Mouse (Mus musculus) limb, embryonic 11.5 days (tissue): Measurements from ENCODE around the gene Kctd12b. TPM values are rescaled to one million over a fixed set of nuclear protein-coding genes. Genes with fewer than 3 reads are reported as not detected.
"Not testable (repeated sequence)": the region's sequence is repeated elsewhere in the genome, so short reads cannot be mapped to it uniquely, and the experiment has no call there.

Experiments
- ATAC-seq: fragments of 200-750 bp; cut with Nextera tagmentation; 2 replicates; pipeline ENCODE4 v1.8.0; 2017; ENCODE audit warnings: low read depth; ENCODE audit not compliant: insufficient number of reproducible peaks, low FRiP score, low TSS enrichment
- DNase-seq: peaks from one replicate; pipeline ENCODE4 v3.0.0-alpha.2; 2015; ENCODE audit warnings: low spot score
- H3K27ac ChIP-seq: fragments of 300-500 bp; sonication (generic); replicated peaks from 2 replicates; pipeline ENCODE4 v1.5.1; 2014; ENCODE audit warnings: low read depth, mild to moderate bottlenecking, low read length
- H3K27me3 ChIP-seq: fragments of 300-500 bp; sonication (generic); 2 replicates; pipeline ENCODE4 v1.6.1; 2014; ENCODE audit warnings: mild to moderate bottlenecking, low read length, mixed read lengths; ENCODE audit not compliant: control insufficient read depth, insufficient read depth
- H3K36me3 ChIP-seq: fragments of 300-500 bp; sonication (generic); 2 replicates; pipeline ENCODE4 v1.6.1; 2014; ENCODE audit warnings: mild to moderate bottlenecking, low read length, moderate library complexity, mixed read lengths; ENCODE audit not compliant: control insufficient read depth, insufficient read depth
- H3K4me1 ChIP-seq: fragments of 300-500 bp; sonication (generic); 2 replicates; pipeline ENCODE4 v1.6.1; 2014; ENCODE audit warnings: low read length, mixed read lengths; ENCODE audit not compliant: control insufficient read depth, insufficient read depth
- H3K4me2 ChIP-seq: fragments of 300-500 bp; sonication (generic); 2 replicates; pipeline ENCODE4 v1.6.1; 2014; ENCODE audit warnings: low read depth, mild to moderate bottlenecking, moderate library complexity; ENCODE audit not compliant: severe bottlenecking
- H3K4me3 ChIP-seq: fragments of 300-500 bp; sonication (generic); 2 replicates; pipeline ENCODE4 v1.5.1; 2014; ENCODE audit warnings: low read depth, low read length
- H3K9ac ChIP-seq: fragments of 300-500 bp; sonication (generic); 2 replicates; pipeline ENCODE4 v1.6.1; 2014; ENCODE audit warnings: mild to moderate bottlenecking, low read length
- H3K9me3 ChIP-seq: fragments of 300-500 bp; sonication (generic); 2 replicates; pipeline ENCODE4 v1.6.1; 2016; ENCODE audit warnings: low read length; ENCODE audit not compliant: control insufficient read depth
- WGBS: fragments of 180-500 bp; shearing (Covaris S2); extraction: QIAGEN DNeasy Blood & Tissue Kit; methylation state at CpG from one replicate; pipeline ENCODE4 v1.1.7; 2014; 5-methylcytosine and 5-hydroxymethylcytosine counted together
- polyA plus RNA-seq: library from polyadenylated mRNA; unstranded; fragments of >200 nt; fragmentation: Nextera tagmentation; extraction: Ambion mirVana; gene quantifications from 2 replicates; pipeline ENCODE4 v1.2.1, GENCODE M21; 2014

Kctd12b gene
- polyA plus RNA-seq, 1 experiment from 2014 or later: 4.1 TPM

DNA sequence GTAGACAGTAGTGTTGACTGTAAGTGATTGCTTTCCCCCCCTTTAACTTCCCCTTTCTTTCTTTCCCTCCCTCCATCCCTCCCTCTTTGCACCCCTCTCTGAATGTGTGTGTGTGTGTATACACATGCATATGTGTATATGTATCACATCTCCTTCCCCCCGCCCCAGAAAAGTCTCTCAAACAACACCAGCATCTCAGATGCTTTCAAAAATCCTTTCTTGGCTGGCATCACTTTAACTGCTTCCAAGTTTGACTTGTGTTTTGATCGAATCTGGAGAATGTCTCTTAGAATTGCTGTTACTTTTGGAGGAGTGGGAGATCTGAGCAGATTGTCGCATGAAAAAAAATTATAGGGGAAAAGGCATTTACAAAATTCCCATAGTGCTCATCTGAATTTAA is 4.3 kb upstream of the Kctd12b start:
- H3K36me3 ChIP-seq: no peaks in the 10 kb centered on the region
- no peaks in the 10 kb centered on the region for H3K27me3 ChIP-seq
- no peak for ATAC-seq
- no peaks in the 10 kb centered on the region for H3K4me1 ChIP-seq
- no peak overlapping the region for H3K4me2 ChIP-seq
- no peak for DNase-seq
- no peaks in the 10 kb centered on the region for H3K9me3 ChIP-seq
- no peak overlapping the region for H3K4me3 ChIP-seq
- H3K27ac ChIP-seq: no peak overlapping the region
- 81% methylated on average over 3 of the region's 3 CpGs for whole genome bisulfite sequencing
- no peak overlapping the region for H3K9ac ChIP-seq

GRCm38 (mm10) chrX:153668233-153668632 is 28.0 kb downstream of the Kctd12b start:
- H3K9me3 ChIP-seq, H3K36me3 ChIP-seq, DNase-seq, H3K4me1 ChIP-seq, H3K27me3 ChIP-seq, ATAC-seq, H3K9ac ChIP-seq, H3K4me3 ChIP-seq, H3K4me2 ChIP-seq, H3K27ac ChIP-seq: not testable (repeated sequence)
- WGBS: 61% methylated on average over 2 of the region's 2 CpGs

GRCm38 (mm10) chrX:153664903-153665302 is 31.3 kb downstream of the Kctd12b start:
- Histone ChIP-seq H3K4me3 (no peak overlapping the region), H3K4me2 (no peak overlapping the region)
- 88% methylated on average over 3 of the region's 3 CpGs for WGBS

GRCm38 (mm10) chrX:153656949-153657348 is 39.2 kb downstream of the Kctd12b start:
- Histone ChIP-seq H3K4me3 (no peak overlapping the region), H3K4me2 (no peak overlapping the region), H3K9me3 (no peaks in the 10 kb centered on the region), H3K27me3 (no peaks in the 10 kb centered on the region), H3K9ac (no peak overlapping the region), H3K36me3 (no peaks in the 10 kb centered on the region), H3K27ac (no peak overlapping the region), H3K4me1 (no peaks in the 10 kb centered on the region)
- DNase-seq (no peak), ATAC-seq (no peak)
- 74% methylated on average over 3 of the region's 3 CpGs for WGBS

More at GRCm38 (mm10) chrX:153664903-153665302, 31.3 kb downstream of the Kctd12b start:
- no peak overlapping the region for H3K9ac ChIP-seq
- H3K27me3 ChIP-seq: no peaks in the 10 kb centered on the region
- no peaks in the 10 kb centered on the region for H3K4me1 ChIP-seq
- DNase-seq (no peak), ATAC-seq (no peak)
- no peaks in the 10 kb centered on the region for H3K9me3 ChIP-seq
- no peaks in the 10 kb centered on the region for H3K36me3 ChIP-seq
- no peak overlapping the region for H3K27ac ChIP-seq

DNA sequence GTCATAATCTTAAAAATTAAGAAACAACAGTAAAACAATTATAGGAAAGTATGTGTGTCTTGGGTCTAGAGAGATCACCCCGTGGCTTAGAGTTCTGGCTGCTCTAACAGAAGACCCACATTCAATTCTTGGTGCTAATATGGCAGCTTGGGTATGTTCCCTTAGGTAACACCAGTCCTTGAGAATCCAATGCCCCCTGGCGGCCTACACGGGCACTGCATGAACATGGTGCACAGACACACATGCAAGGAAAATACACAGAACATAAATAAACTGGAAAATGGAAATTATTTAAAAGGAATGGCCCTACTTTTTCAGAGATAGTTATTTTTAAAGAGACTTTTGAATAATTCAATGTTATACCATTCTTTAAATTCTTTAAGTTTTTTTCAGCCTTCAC is 55.6 kb downstream of the Kctd12b start:
- 70% methylated on average over 3 of the region's 3 CpGs for WGBS
- Histone ChIP-seq H3K9ac (no peak overlapping the region), H3K27me3 (no peaks in the 10 kb centered on the region), H3K4me3 (no peak overlapping the region), H3K4me2 (no peak overlapping the region), H3K4me1 (no peaks in the 10 kb centered on the region), H3K36me3 (no peaks in the 10 kb centered on the region), H3K27ac (no peak overlapping the region), H3K9me3 (no peaks in the 10 kb centered on the region)
- DNase-seq: peak; percentile 35
- no peak for ATAC-seq

GRCm38 (mm10) chrX:153636247-153636646 is 59.9 kb downstream of the Kctd12b start:
- H3K9me3 ChIP-seq: no peaks in the 10 kb centered on the region
- H3K27ac ChIP-seq: no peak overlapping the region
- H3K27me3 ChIP-seq: no peaks in the 10 kb centered on the region
- 2% methylated on average over 1 of the region's 1 CpGs for WGBS
- H3K4me3 ChIP-seq: no peak overlapping the region
- H3K36me3 ChIP-seq: no peaks in the 10 kb centered on the region
- H3K4me2 ChIP-seq: no peak overlapping the region
- no peak overlapping the region for H3K9ac ChIP-seq
- ATAC-seq (no peak), DNase-seq (no peak)
- no peaks in the 10 kb centered on the region for H3K4me1 ChIP-seq

Other genes with a start within 250 kb of the Kctd12b start
- gene Ubqln2, start 198.2 kb downstream of the Kctd12b start, polyA plus RNA-seq: 44.0 and 50.3 TPM in 2 replicates
- not detected in 2 replicates for gene Cypt3, start 137.8 kb downstream of the Kctd12b start, polyA plus RNA-seq
- gene Nbdy, start 27.2 kb upstream of the Kctd12b start, polyA plus RNA-seq: 74.9 and 77.5 TPM in 2 replicates
- 34.6 and 38.1 TPM in 2 replicates for gene Spin2c, start 135.8 kb upstream of the Kctd12b start, polyA plus RNA-seq